Comparison of ENCODE assay signal across 13 mouse cellular contexts in the genomic region with DNA sequence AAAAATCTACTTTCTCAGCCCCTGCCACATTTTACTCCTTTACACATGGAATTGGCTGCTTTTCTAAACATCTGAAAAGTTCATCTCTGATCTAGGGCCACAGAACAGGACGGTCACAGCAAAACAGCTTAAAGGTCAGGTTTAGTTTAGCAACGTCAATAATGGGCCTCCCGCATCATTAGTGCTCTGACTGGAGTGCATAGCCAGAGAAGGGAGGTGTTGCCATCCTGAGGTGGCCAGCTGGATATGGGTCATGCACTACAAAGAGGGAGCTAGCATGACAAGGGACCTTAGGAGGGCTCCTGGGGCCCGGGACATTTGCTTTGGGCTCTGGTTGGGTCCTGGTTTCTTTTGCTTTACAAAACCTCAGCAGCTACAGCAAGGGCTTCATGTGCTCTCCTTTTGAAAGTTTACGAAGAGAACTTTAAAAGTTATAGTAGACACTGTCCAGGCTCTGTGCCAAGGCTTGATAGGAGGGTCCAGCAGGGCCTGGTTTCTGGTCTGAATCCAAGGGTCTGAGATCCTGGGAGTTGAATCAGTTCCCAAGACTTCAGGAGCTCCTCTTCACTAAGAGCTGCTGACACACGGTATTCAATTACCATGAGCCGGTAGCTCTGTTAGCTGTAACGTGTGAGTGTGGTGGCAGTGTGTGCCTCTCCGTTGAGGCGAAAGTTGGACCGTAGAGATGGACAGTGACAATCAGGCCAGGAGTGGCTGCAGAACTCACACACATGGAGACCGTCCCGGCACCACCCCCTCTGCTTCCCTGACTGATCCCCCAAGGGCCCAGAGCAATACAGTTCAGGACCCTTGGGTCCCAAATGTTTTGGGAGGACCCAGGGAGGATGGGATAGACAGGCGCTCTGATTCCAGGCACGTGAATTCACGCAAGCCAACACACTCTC. TPM values are rescaled to one million over a fixed set of nuclear protein-coding genes. Genes with fewer than 3 reads are reported as not detected.
DNase-seq lines count a peak whose midpoint lies in the region; ATAC-seq and TF ChIP-seq lines count a peak whose summit lies in the region.
"Had no signal": no experiment of that assay in that cellular context is flagged by ENCODE, and none has a peak within 500 bp of the region (broad histone marks: within the 10 kb centered on the region; RNA-seq: fewer than 3 reads in every experiment).

No protein-coding gene starts in this region.

- no peak overlapping the region for H3K4me2 ChIP-seq in hindbrain, postnatal 0 days (ENCODE audit: low read depth, low read length)
- no peak overlapping the region for H3K4me2 ChIP-seq in lung, embryonic 15.5 days
- no peak overlapping the region for H3K4me2 ChIP-seq in intestine, embryonic 16.5 days (ENCODE audit: low read depth, low read length)
- H3K4me2 ChIP-seq: limb, embryonic 13.5 days had no signal

- no peaks in the 10 kb centered on the region for H3K36me3 ChIP-seq in hindbrain, postnatal 0 days (ENCODE audit: insufficient read depth, low read length)
- no peaks in the 10 kb centered on the region for H3K36me3 ChIP-seq in hindbrain, embryonic 10.5 days
- no peaks in the 10 kb centered on the region for H3K36me3 ChIP-seq in lung, embryonic 15.5 days
- H3K36me3 ChIP-seq in intestine, embryonic 16.5 days (ENCODE audit: control insufficient read depth, insufficient read depth, low read length), result no peaks in the 10 kb centered on the region
- H3K36me3 ChIP-seq: limb, embryonic 13.5 days had no signal

- peak overlapping the region; percentile 63; the same call in 1 of the 2 replicates for H3K27ac ChIP-seq in cerebellum, adult 2 months (ENCODE audit: insufficient read depth, low read length)
- H3K27ac ChIP-seq in hindbrain, postnatal 0 days, result no peak overlapping the region
- no peak overlapping the region for H3K27ac ChIP-seq in hindbrain, embryonic 10.5 days
- H3K27ac ChIP-seq in lung, embryonic 15.5 days, result peak overlapping the region; percentile 58; the same call in 1 of the 2 replicates
- H3K27ac ChIP-seq in intestine, embryonic 16.5 days (ENCODE audit: low read length), result 0 out of 2 replicates have a peak overlapping the region, but pooled peaks have one; percentile 25
- H3K27ac ChIP-seq: limb, embryonic 13.5 days had no signal

- no peaks in the 10 kb centered on the region for H3K27me3 ChIP-seq in cerebellum, adult 2 months (ENCODE audit: control insufficient read depth, insufficient read depth, low read length)
- no peaks in the 10 kb centered on the region for H3K27me3 ChIP-seq in hindbrain, postnatal 0 days (ENCODE audit: insufficient read depth, low read length)
- no peaks in the 10 kb centered on the region for H3K27me3 ChIP-seq in hindbrain, embryonic 10.5 days (ENCODE audit: insufficient read depth, poor library complexity, severe bottlenecking)
- H3K27me3 ChIP-seq in lung, embryonic 15.5 days, result no peaks in the 10 kb centered on the region
- H3K27me3 ChIP-seq in intestine, embryonic 16.5 days (replicated peaks; ENCODE audit: control insufficient read depth, insufficient read depth, low read length), result no peaks in the 10 kb centered on the region
- H3K27me3 ChIP-seq: limb, embryonic 13.5 days had no signal

- peaks cover 28% of the 10 kb centered on the region for H3K4me1 ChIP-seq in cerebellum, adult 2 months (ENCODE audit: control insufficient read depth, insufficient read depth, low read length)
- 0 out of 2 replicates have a peak, but pooled peaks cover 8% of the 10 kb centered on the region for H3K4me1 ChIP-seq in hindbrain, postnatal 0 days (ENCODE audit: insufficient read depth, low read length)
- no peaks in the 10 kb centered on the region for H3K4me1 ChIP-seq in hindbrain, embryonic 10.5 days (replicated peaks)
- H3K4me1 ChIP-seq in lung, embryonic 15.5 days, result peaks cover 24% of the 10 kb centered on the region
- H3K4me1 ChIP-seq in lung, adult 2 months (ENCODE audit: control insufficient read depth, insufficient read depth, low read length), result no peaks in the 10 kb centered on the region
- peaks cover 4% of the 10 kb centered on the region; the same call in 1 of the 2 replicates for H3K4me1 ChIP-seq in intestine, embryonic 16.5 days (ENCODE audit: control insufficient read depth, insufficient read depth, low read length)

- H3K9ac ChIP-seq in hindbrain, postnatal 0 days (replicated peaks; ENCODE audit: low read length), result no peak overlapping the region
- H3K9ac ChIP-seq in lung, embryonic 15.5 days, result no peak overlapping the region
- no peak overlapping the region for H3K9ac ChIP-seq in intestine, embryonic 16.5 days (ENCODE audit: low read depth, low read length)
- H3K9ac ChIP-seq: limb, embryonic 13.5 days had no signal

- peak in 1 of 2 experiments; percentile 53 for DNase-seq in cerebellum, adult 2 months
- DNase-seq in cerebellum, postnatal 4 days (ENCODE audit: low spot score in 2 of 2), result no peak
- DNase-seq in hindbrain, postnatal 0 days (ENCODE audit: low spot score), result peak; percentile 40
- no peak for DNase-seq in hindbrain, embryonic 10.5 days (ENCODE audit: low spot score)
- DNase-seq in lung, adult 2 months, result no peak
- no peak for DNase-seq in embryo, embryonic 10 days (ENCODE audit: low spot score)
- DNase-seq: adrenal gland, postnatal 14 days; thymus, postnatal 14 days had no signal

- TF ChIP-seq CTCF in cerebellum, adult 2 months (IDR thresholded peaks at IDR 0.05; ENCODE audit: borderline replicate concordance, insufficient read depth, low read depth, low read length), result no peak
- no peak for TF ChIP-seq CTCF in hindbrain, postnatal 0 days (IDR thresholded peaks at IDR 0.05; ENCODE audit: low read depth)
- TF ChIP-seq CTCF in lung, adult 2 months (IDR thresholded peaks at IDR 0.05; ENCODE audit: insufficient read depth, low read length), result no peak

- no peak for TF ChIP-seq POLR2A in cerebellum, adult 2 months (IDR thresholded peaks at IDR 0.05; ENCODE audit: borderline replicate concordance, insufficient read depth, low read length)
- no peak for TF ChIP-seq POLR2A in lung, adult 2 months (IDR thresholded peaks at IDR 0.05; ENCODE audit: borderline replicate concordance, extremely low read depth, low read depth, low read length)

- peak overlapping the region; percentile 64 for H3K4me3 ChIP-seq in cerebellum, adult 2 months (replicated peaks; ENCODE audit: insufficient read depth, low read depth, low read length)
- no peak overlapping the region for H3K4me3 ChIP-seq in hindbrain, postnatal 0 days (ENCODE audit: low read length)
- no peak overlapping the region for H3K4me3 ChIP-seq in hindbrain, embryonic 10.5 days
- no peak overlapping the region for H3K4me3 ChIP-seq in lung, embryonic 15.5 days
- no peak overlapping the region for H3K4me3 ChIP-seq in lung, adult 2 months (replicated peaks; ENCODE audit: extremely low read depth, low read depth, low read length)
- H3K4me3 ChIP-seq in intestine, embryonic 16.5 days (ENCODE audit: low read length), result no peak overlapping the region
- H3K4me3 ChIP-seq: limb, embryonic 13.5 days had no signal

- 10% methylated on average over 16 of the region's 16 CpGs for WGBS in cerebellum, adult 2 months
- WGBS in hindbrain, postnatal 0 days, result 57% methylated on average over 16 of the region's 16 CpGs
- WGBS in hindbrain, embryonic 10.5 days, result 88% methylated on average over 16 of the region's 16 CpGs
- 43% methylated on average over 16 of the region's 16 CpGs for WGBS in lung, embryonic 15.5 days
- WGBS in lung, adult 2 months, result 60% methylated on average over 16 of the region's 16 CpGs
- WGBS in intestine, embryonic 16.5 days, result 65% methylated on average over 16 of the region's 16 CpGs

- no peaks in the 10 kb centered on the region for H3K9me3 ChIP-seq in hindbrain, postnatal 0 days (ENCODE audit: low read length)
- no peaks in the 10 kb centered on the region for H3K9me3 ChIP-seq in hindbrain, embryonic 10.5 days
- no peaks in the 10 kb centered on the region for H3K9me3 ChIP-seq in lung, embryonic 15.5 days
- H3K9me3 ChIP-seq in intestine, embryonic 16.5 days (ENCODE audit: control insufficient read depth, low read length), result no peaks in the 10 kb centered on the region

- no peak for ATAC-seq in hindbrain, postnatal 0 days
- 0 out of 2 replicates have a peak, but pooled peaks have one; percentile 21 for ATAC-seq in lung, embryonic 15.5 days (ENCODE audit: borderline replicate concordance, extremely low read depth, low FRiP score, low TSS enrichment)
- ATAC-seq in intestine, embryonic 16.5 days, result 0 out of 2 replicates have a peak, but pooled peaks have one; percentile 31

RNA-seq across cellular contexts. Expression of a gene that starts 6.2 kb away (rescaled TPM):
- polyA plus RNA-seq in cerebellum, adult 2 months (2012; rRNA removed), result 86.7 and 104 TPM in 2 replicates
- total RNA-seq in hindbrain, postnatal 0 days (2014; rRNA removed), result 17.6 and 21.0 TPM in 2 replicates
- polyA plus RNA-seq in hindbrain, postnatal 0 days (2015; fragmentation: Nextera tagmentation; extraction: Ambion mirVana), result 0.78 and 0.88 TPM in 2 replicates
- polyA plus RNA-seq in hindbrain, embryonic 10.5 days (2016; fragmentation: Nextera tagmentation; extraction: Ambion mirVana), result 0.01 and 0.07 TPM in 2 replicates
- 0.29 and 0.41 TPM in 2 replicates for polyA plus RNA-seq in lung, embryonic 15.5 days (2015; fragmentation: Nextera tagmentation; extraction: Ambion mirVana)
- 0.59 and 1.4 TPM in 2 replicates for polyA plus RNA-seq in lung, adult 2 months (2012; rRNA removed)
- 0.04 and 0.05 TPM in 2 replicates for polyA plus RNA-seq in intestine, embryonic 16.5 days (2015; fragmentation: Nextera tagmentation; extraction: Ambion mirVana)
- total RNA-seq: megakaryocyte progenitor cell, adult 5-6 weeks had no signal
- polyA plus RNA-seq: neural tube, embryonic 14.5 days had no signal

Comparison
In these comparisons a context has a peak if more than half of its experiments do, and no peak if none do; other contexts are left out.
1. H3K27ac ChIP-seq: peak in cerebellum, adult 2 months (single experiment), lung, embryonic 15.5 days (single experiment) and intestine, embryonic 16.5 days (single experiment); none in hindbrain, postnatal 0 days (single experiment) and hindbrain, embryonic 10.5 days (single experiment).
2. RNA of a gene that starts 6.2 kb away (polyA plus RNA-seq): 86.7 to 104 TPM in cerebellum, adult 2 months; 0.59 to 1.4 TPM in lung, adult 2 months, 0.78 to 0.88 TPM in hindbrain, postnatal 0 days, 0.29 to 0.41 TPM in lung, embryonic 15.5 days, 0.04 to 0.05 TPM in intestine, embryonic 16.5 days and 0.01 to 0.07 TPM in hindbrain, embryonic 10.5 days; every median in the first group is over 10 times any median in the second.